ENCODE assay signal across 8 mouse cellular contexts in genomic region chr9:43327182-43328129, GRCm38 (mm10). TPM values are rescaled to one million over a fixed set of nuclear protein-coding genes. Genes with fewer than 3 reads are reported as not detected.
DNase-seq lines count a peak whose midpoint lies in the region; ATAC-seq and TF ChIP-seq lines count a peak whose summit lies in the region.
"Had no signal": no experiment of that assay in that cellular context is flagged by ENCODE, and none has a peak within 500 bp of the region (broad histone marks: within the 10 kb centered on the region; RNA-seq: fewer than 3 reads in every experiment).

No protein-coding gene starts in this region.

- H3K4me1 ChIP-seq in bone marrow macrophage, adult 2 months (ENCODE audit: control insufficient read depth, insufficient read depth, low read length), result peaks cover 32% of the 10 kb centered on the region
- H3K4me1 ChIP-seq in embryonic facial prominence, embryonic 11.5 days (ENCODE audit: control insufficient read depth, insufficient read depth, low read length), result no peaks in the 10 kb centered on the region
- no peaks in the 10 kb centered on the region for H3K4me1 ChIP-seq in neural tube, embryonic 11.5 days (ENCODE audit: control insufficient read depth, insufficient read depth, low read length)

- 48% methylated on average over 21 of the region's 21 CpGs for WGBS in embryonic facial prominence, embryonic 11.5 days
- WGBS in neural tube, embryonic 11.5 days, result 47% methylated on average over 21 of the region's 21 CpGs

- no peak overlapping the region for H3K4me3 ChIP-seq in bone marrow macrophage, adult 2 months (ENCODE audit: insufficient read depth, low read length)
- no peak overlapping the region for H3K4me3 ChIP-seq in embryonic facial prominence, embryonic 11.5 days (ENCODE audit: low read depth, low read length)
- H3K4me3 ChIP-seq in neural tube, embryonic 11.5 days (ENCODE audit: low read depth, low read length), result no peak overlapping the region

- no peak overlapping the region for H3K9ac ChIP-seq in embryonic facial prominence, embryonic 11.5 days (replicated peaks; ENCODE audit: low read length)
- H3K9ac ChIP-seq in neural tube, embryonic 11.5 days (ENCODE audit: low read length), result no peak overlapping the region

- no peak overlapping the region for H3K27ac ChIP-seq in bone marrow macrophage, adult 2 months (ENCODE audit: insufficient read depth, low read depth, low read length)
- H3K27ac ChIP-seq in embryonic facial prominence, embryonic 11.5 days (replicated peaks; ENCODE audit: low read depth, low read length), result no peak overlapping the region
- H3K27ac ChIP-seq in neural tube, embryonic 11.5 days (ENCODE audit: low read depth, low read length), result no peak overlapping the region

- H3K27me3 ChIP-seq in embryonic facial prominence, embryonic 11.5 days (ENCODE audit: control insufficient read depth, insufficient read depth, low read length), result no peaks in the 10 kb centered on the region
- H3K27me3 ChIP-seq in neural tube, embryonic 11.5 days (ENCODE audit: control insufficient read depth, insufficient read depth, low read length), result no peaks in the 10 kb centered on the region

- no peak overlapping the region for H3K4me2 ChIP-seq in embryonic facial prominence, embryonic 11.5 days (ENCODE audit: low read depth, low read length)
- H3K4me2 ChIP-seq in neural tube, embryonic 11.5 days (ENCODE audit: low read depth), result no peak overlapping the region

- no peaks in the 10 kb centered on the region for H3K36me3 ChIP-seq in embryonic facial prominence, embryonic 11.5 days (replicated peaks; ENCODE audit: control insufficient read depth, insufficient read depth, low read depth, low read length)
- no peaks in the 10 kb centered on the region for H3K36me3 ChIP-seq in neural tube, embryonic 11.5 days (ENCODE audit: control insufficient read depth, insufficient read depth, low read length)

- no peak for TF ChIP-seq POLR2A in bone marrow macrophage, adult 2 months (IDR thresholded peaks at IDR 0.05; ENCODE audit: borderline replicate concordance, low read depth, low read length)

- intact Hi-C loops in left cerebral cortex, postnatal 14 days (cut with DNase I), result no loop called here
- intact Hi-C loops in left cerebral cortex, postnatal 25 days (cut with DNase I), result no loop called here

- ATAC-seq in embryonic facial prominence, embryonic 11.5 days (replicated peaks; ENCODE audit: insufficient number of reproducible peaks, low FRiP score, low TSS enrichment, low read depth), result 0 out of 2 replicates have a peak, but pooled peaks have one; percentile 46
- no peak for ATAC-seq in neural tube, embryonic 11.5 days (ENCODE audit: insufficient read depth, low FRiP score, low TSS enrichment)

- H3K9me3 ChIP-seq in embryonic facial prominence, embryonic 11.5 days (replicated peaks; ENCODE audit: control insufficient read depth, low read length), result no peaks in the 10 kb centered on the region
- no peaks in the 10 kb centered on the region for H3K9me3 ChIP-seq in neural tube, embryonic 11.5 days (ENCODE audit: control insufficient read depth, low read length)

- peak; percentile 79 for TF ChIP-seq CTCF in bone marrow macrophage, adult 2 months (IDR thresholded peaks at IDR 0.05; ENCODE audit: low read depth, low read length)

- DNase-seq in left cerebral cortex, postnatal 14 days (ENCODE audit: low spot score in 2 of 2), result peak; percentile 23 to 41
- DNase-seq in left cerebral cortex, postnatal 25 days (ENCODE audit: low spot score in 2 of 2), result no peak
- DNase-seq in embryonic facial prominence, embryonic 11.5 days (ENCODE audit: low spot score), result peak; percentile 68
- peak; percentile 59 for DNase-seq in neural tube, embryonic 11.5 days (ENCODE audit: low spot score)
- no peak for DNase-seq in c-Kit-positive CD71-positive TER-119-positive erythroid progenitor cells, embryonic 14.5 days (ENCODE audit: low spot score)
- no peak for DNase-seq in left cerebral cortex, adult 11 months (ENCODE audit: low spot score)
- DNase-seq: adrenal gland, postnatal 25 days had no signal

RNA-seq across cellular contexts. Expression of gene Trim29, which starts 16.8 kb away (rescaled TPM):
- under 1 TPM; 0.22 to 0.23 TPM for total RNA-seq in left cerebral cortex, postnatal 14 days (2021)
- under 1 TPM in 1 of 2 experiments, not detected in 1; 0.16 TPM for total RNA-seq in left cerebral cortex, postnatal 25 days (2021)
- polyA plus RNA-seq in bone marrow macrophage, adult 2 months (2012; ENCODE audit: insufficient read depth, insufficient read length, missing spikeins), result not detected in 2 replicates
- 4.9 and 6.1 TPM in 2 replicates for polyA plus RNA-seq in embryonic facial prominence, embryonic 11.5 days (2014; fragmentation: Nextera tagmentation; extraction: Ambion mirVana)
- 2.4 and 2.7 TPM in 2 replicates for polyA plus RNA-seq in neural tube, embryonic 11.5 days (2014; fragmentation: Nextera tagmentation; extraction: Ambion mirVana)

Comparison
In these comparisons a context has a peak if more than half of its experiments do, and no peak if none do; other contexts are left out.
1. DNase-seq: peak in left cerebral cortex, postnatal 14 days (2 of 2), embryonic facial prominence, embryonic 11.5 days (single experiment) and neural tube, embryonic 11.5 days (single experiment); none in left cerebral cortex, postnatal 25 days (0 of 2), c-Kit-positive CD71-positive TER-119-positive erythroid progenitor cells, embryonic 14.5 days (single experiment) and left cerebral cortex, adult 11 months (single experiment).